ENCODE assay signal across 19 mouse cellular contexts in the genomic region with DNA sequence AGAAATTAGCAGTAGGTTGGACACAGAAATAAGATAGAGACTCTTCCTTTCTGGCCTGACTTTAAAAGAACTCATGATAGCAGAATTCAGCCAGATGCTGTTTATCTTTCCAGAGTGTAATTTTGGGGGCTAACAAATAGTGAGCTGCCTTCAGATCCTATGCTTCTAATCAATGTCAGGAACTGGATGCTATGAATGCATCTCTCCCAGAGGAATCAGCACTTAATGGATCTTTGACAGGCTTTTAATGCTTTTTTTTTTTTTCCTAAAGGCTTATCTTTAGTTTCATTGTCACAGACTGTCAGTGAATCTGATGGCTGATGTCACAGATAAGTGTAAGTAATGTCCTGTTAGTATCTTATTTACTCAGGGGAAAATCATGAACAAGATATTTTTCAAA. TPM values are rescaled to one million over a fixed set of nuclear protein-coding genes. Genes with fewer than 3 reads are reported as not detected.
"Had no signal": no experiment of that assay in that cellular context is flagged by ENCODE, and none has a peak within 500 bp of the region (broad histone marks: within the 10 kb centered on the region; RNA-seq: fewer than 3 reads in every experiment).

No protein-coding gene starts in this region.

- H3K27me3 ChIP-seq: midbrain, embryonic 12.5 days; neural tube, embryonic 12.5 days; stomach, embryonic 15.5 days had no signal

- DNase-seq: lung, adult 18-20 months; lung, embryonic 14.5 days; lung, postnatal 10 days; lung, postnatal 4 days; midbrain, embryonic 14.5 days; right cerebral cortex, postnatal 14 days; thymus, adult 2 months; thymus, postnatal 25 days; thymus, postnatal 4 days had no signal

- H3K4me1 ChIP-seq: midbrain, embryonic 12.5 days; neural tube, embryonic 12.5 days; stomach, embryonic 15.5 days had no signal

- H3K9me3 ChIP-seq: midbrain, embryonic 10.5 days; midbrain, embryonic 12.5 days; neural tube, embryonic 12.5 days; stomach, embryonic 15.5 days had no signal

- H3K36me3 ChIP-seq: midbrain, embryonic 10.5 days; midbrain, embryonic 12.5 days; neural tube, embryonic 12.5 days; stomach, embryonic 15.5 days had no signal

- H3K4me3 ChIP-seq: midbrain, embryonic 10.5 days; midbrain, embryonic 12.5 days; neural tube, embryonic 12.5 days; stomach, embryonic 15.5 days had no signal

- H3K9ac ChIP-seq: lung, embryonic 14.5 days; midbrain, embryonic 12.5 days; neural tube, embryonic 12.5 days; stomach, embryonic 15.5 days had no signal

- H3K27ac ChIP-seq: midbrain, embryonic 10.5 days; midbrain, embryonic 12.5 days; neural tube, embryonic 12.5 days; stomach, embryonic 15.5 days; stomach, postnatal 0 days had no signal

- H3K4me2 ChIP-seq: lung, embryonic 14.5 days; midbrain, embryonic 12.5 days; neural tube, embryonic 12.5 days; stomach, embryonic 15.5 days had no signal

- ATAC-seq: midbrain, embryonic 16.5 days had no signal

RNA-seq across cellular contexts. Expression of a gene that starts 50.5 kb away (rescaled TPM):
- total RNA-seq: megakaryocyte, adult 5-6 weeks; megakaryocyte-erythroid progenitor cell, adult 5-6 weeks; neutrophil, adult 5-6 weeks had no signal
- polyA plus RNA-seq: liver, embryonic 16.5 days had no signal
